Mouse (Mus musculus) kidney, embryonic 14.5 days (tissue): ENCODE results near the gene Lsm4. TPM values are rescaled to one million over a fixed set of nuclear protein-coding genes. Genes with fewer than 3 reads are reported as not detected.

Experiments used
- ATAC-seq: fragments of 200-750 bp; cut with Nextera tagmentation; 2 replicates; pipeline ENCODE4 v1.8.0; 2017; ENCODE audit warnings: moderate number of reproducible peaks, mild to moderate bottlenecking, moderate TSS enrichment, moderate library complexity; ENCODE audit not compliant: low FRiP score, low TSS enrichment
- H3K27ac ChIP-seq: fragments of 300-500 bp; sonication (generic); 2 replicates; pipeline ENCODE4 v1.5.1; 2014; ENCODE audit warnings: low read depth, mild to moderate bottlenecking, low read length, moderate library complexity, mixed read lengths
- H3K27me3 ChIP-seq: fragments of 300-500 bp; sonication (generic); 2 replicates; pipeline ENCODE4 v1.6.1; 2014; ENCODE audit warnings: mild to moderate bottlenecking, low read length; ENCODE audit not compliant: control insufficient read depth, insufficient read depth
- H3K36me3 ChIP-seq: fragments of 300-500 bp; sonication (generic); 2 replicates; pipeline ENCODE4 v1.6.1; 2014; ENCODE audit warnings: low read length, mixed read lengths; ENCODE audit not compliant: control insufficient read depth, insufficient read depth
- H3K4me1 ChIP-seq: fragments of 300-500 bp; sonication (generic); 2 replicates; pipeline ENCODE4 v1.6.1; 2014; ENCODE audit warnings: low read length, mixed read lengths; ENCODE audit not compliant: control insufficient read depth, insufficient read depth
- H3K4me2 ChIP-seq: fragments of 300-500 bp; sonication (generic); replicated peaks from 2 replicates; pipeline ENCODE4 v1.6.1; 2014; ENCODE audit warnings: low read depth, mild to moderate bottlenecking, low read length
- H3K4me3 ChIP-seq: fragments of 300-500 bp; sonication (generic); 2 replicates; pipeline ENCODE4 v1.5.1; 2014; ENCODE audit warnings: mild to moderate bottlenecking, low read length
- H3K9ac ChIP-seq: fragments of 300-500 bp; sonication (generic); 2 replicates; pipeline ENCODE4 v1.6.1; 2014; ENCODE audit warnings: low read depth, mild to moderate bottlenecking, low read length, moderate library complexity
- H3K9me3 ChIP-seq: fragments of 300-500 bp; sonication (generic); 2 replicates; pipeline ENCODE4 v1.6.1; 2016; ENCODE audit warnings: low read length; ENCODE audit not compliant: control insufficient read depth
- WGBS: fragments of 180-500 bp; shearing (Covaris S2); extraction: QIAGEN DNeasy Blood & Tissue Kit; methylation state at CpG from one replicate; pipeline ENCODE4 v1.1.7; 2014; 5-methylcytosine and 5-hydroxymethylcytosine counted together
- polyA plus RNA-seq: library from polyadenylated mRNA; unstranded; fragments of >200 nt; fragmentation: Nextera tagmentation; extraction: Ambion mirVana; gene quantifications from 2 replicates; pipeline ENCODE4 v1.2.1, GENCODE M21; 2014

Lsm4 gene
- polyA plus RNA-seq, 1 experiment from 2014 or later, result 353 TPM

GRCm38 (mm10) chr8:70679404-70679803 lies 6.4 kb downstream of the Lsm4 start:
- Histone ChIP-seq H3K9me3 (no peaks in the 10 kb centered on the region), H3K4me3 (no peak overlapping the region), H3K4me1 (peaks cover 17% of the 10 kb centered on the region), H3K9ac (no peak overlapping the region), H3K4me2 (no peak overlapping the region), H3K27ac (no peak overlapping the region), H3K36me3 (peaks cover 34% of the 10 kb centered on the region), H3K27me3 (no peaks in the 10 kb centered on the region)
- 96% methylated on average over 4 of the region's 4 CpGs for WGBS
- no peak for ATAC-seq

GRCm38 (mm10) chr8:70680039-70680438 lies 7.0 kb downstream of the Lsm4 start:
- Histone ChIP-seq H3K36me3 (peaks cover 31% of the 10 kb centered on the region), H3K4me2 (no peak overlapping the region), H3K27ac (no peak overlapping the region), H3K9me3 (no peaks in the 10 kb centered on the region), H3K9ac (no peak overlapping the region), H3K4me1 (peaks cover 10% of the 10 kb centered on the region), H3K4me3 (no peak overlapping the region), H3K27me3 (no peaks in the 10 kb centered on the region)
- no peak for ATAC-seq
- WGBS, result 69% methylated on average over 3 of the region's 3 CpGs

DNA sequence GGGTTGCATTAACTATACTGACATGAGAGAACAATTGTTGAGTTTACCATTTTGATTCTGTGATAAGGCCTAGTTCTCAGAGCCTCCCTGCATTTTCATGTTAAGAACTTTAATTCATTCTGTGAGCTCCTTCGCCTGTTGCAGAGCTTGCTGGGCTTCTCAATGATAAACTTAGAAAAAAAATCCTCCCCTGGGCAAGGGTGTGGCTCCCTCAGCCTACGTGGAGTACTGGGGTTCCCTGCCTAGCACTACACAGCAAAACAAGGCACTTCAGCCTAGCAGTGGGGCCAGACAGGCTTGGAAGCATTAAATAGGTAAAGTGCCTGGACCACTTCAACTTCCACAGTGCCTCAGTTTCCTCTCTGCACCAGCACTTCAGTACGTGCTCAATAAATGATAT lies 8.4 kb downstream of the Lsm4 start:
- ATAC-seq, result no peak
- no peaks in the 10 kb centered on the region for H3K9me3 ChIP-seq
- no peak overlapping the region for H3K9ac ChIP-seq
- H3K27me3 ChIP-seq, result no peaks in the 10 kb centered on the region
- peaks cover 8% of the 10 kb centered on the region; the same call in 1 of the 2 replicates for H3K4me1 ChIP-seq
- peaks cover 28% of the 10 kb centered on the region for H3K36me3 ChIP-seq
- no peak overlapping the region for H3K4me2 ChIP-seq
- H3K4me3 ChIP-seq, result no peak overlapping the region
- no peak overlapping the region for H3K27ac ChIP-seq
- 75% methylated on average over 3 of the region's 3 CpGs for WGBS

GRCm38 (mm10) chr8:70682193-70682592 lies 9.1 kb downstream of the Lsm4 start:
- ATAC-seq, result peak; percentile 45
- H3K27ac ChIP-seq, result no peak overlapping the region
- H3K9me3 ChIP-seq, result no peaks in the 10 kb centered on the region
- H3K36me3 ChIP-seq, result peaks cover 26% of the 10 kb centered on the region
- WGBS, result 3% methylated on average over 19 of the region's 19 CpGs
- H3K4me3 ChIP-seq, result no peak overlapping the region
- peaks cover 8% of the 10 kb centered on the region; the same call in 1 of the 2 replicates for H3K4me1 ChIP-seq
- no peaks in the 10 kb centered on the region for H3K27me3 ChIP-seq
- H3K4me2 ChIP-seq, result peak overlapping the region; percentile 21
- H3K9ac ChIP-seq, result peak overlapping the region; percentile 40; the same call in 1 of the 2 replicates

- no peak overlapping the region for H3K27ac ChIP-seq
- peaks cover 8% of the 10 kb centered on the region; the same call in 1 of the 2 replicates for H3K4me1 ChIP-seq
- no peaks in the 10 kb centered on the region for H3K27me3 ChIP-seq
- peaks cover 22% of the 10 kb centered on the region for H3K36me3 ChIP-seq
- no peak for ATAC-seq
- H3K9me3 ChIP-seq, result no peaks in the 10 kb centered on the region
- 79% methylated on average over 3 of the region's 3 CpGs for WGBS
- H3K9ac ChIP-seq, result no peak overlapping the region
- no peak overlapping the region for H3K4me2 ChIP-seq
- no peak overlapping the region for H3K4me3 ChIP-seq
These were observed 9.6 kb downstream of the Lsm4 start for GRCm38 (mm10) chr8:70682692-70683091.

DNA sequence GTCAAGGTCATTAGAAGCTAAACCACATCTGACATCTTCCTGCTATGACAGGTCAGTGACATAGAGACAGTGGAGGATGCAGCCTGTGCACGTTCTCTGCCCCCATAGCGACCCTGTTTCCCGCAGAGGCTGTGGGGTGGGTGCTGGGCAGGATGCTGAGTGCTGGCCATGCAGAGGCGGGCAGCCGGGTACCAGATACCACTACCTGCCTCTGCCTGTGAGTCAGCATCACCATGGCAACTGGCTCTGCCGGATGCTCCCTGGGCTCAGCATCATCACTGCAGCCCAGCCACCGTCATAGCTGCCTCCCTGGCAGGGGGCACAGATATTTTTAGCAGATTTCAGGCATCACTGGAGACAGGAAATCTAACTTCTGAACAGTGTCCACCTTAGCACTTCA lies 11.2 kb downstream of the Lsm4 start:
- Histone ChIP-seq H3K27ac (no peak overlapping the region), H3K36me3 (peaks cover 6% of the 10 kb centered on the region), H3K4me1 (peaks cover 8% of the 10 kb centered on the region; the same call in 1 of the 2 replicates), H3K9me3 (no peaks in the 10 kb centered on the region), H3K9ac (no peak overlapping the region), H3K27me3 (no peaks in the 10 kb centered on the region), H3K4me2 (no peak overlapping the region), H3K4me3 (no peak overlapping the region)
- 49% methylated on average over 7 of the region's 7 CpGs for WGBS
- ATAC-seq, result no peak; the same call in 1 of the 2 replicates

- Histone ChIP-seq H3K36me3 (no peaks in the 10 kb centered on the region), H3K9ac (no peak overlapping the region), H3K4me1 (peaks cover 14% of the 10 kb centered on the region), H3K4me2 (no peak overlapping the region), H3K27ac (no peak overlapping the region), H3K27me3 (no peaks in the 10 kb centered on the region), H3K4me3 (no peak overlapping the region), H3K9me3 (no peaks in the 10 kb centered on the region)
- 80% methylated on average over 8 of the region's 8 CpGs for WGBS
- no peak for ATAC-seq
These were observed 14.5 kb downstream of the Lsm4 start for GRCm38 (mm10) chr8:70687576-70687975.

GRCm38 (mm10) chr8:70688136-70688535 lies 15.1 kb downstream of the Lsm4 start:
- no peaks in the 10 kb centered on the region for H3K36me3 ChIP-seq
- H3K27me3 ChIP-seq, result no peaks in the 10 kb centered on the region
- no peak for ATAC-seq
- no peaks in the 10 kb centered on the region for H3K9me3 ChIP-seq
- WGBS, result 78% methylated on average over 3 of the region's 3 CpGs
- H3K27ac ChIP-seq, result no peak overlapping the region
- peaks cover 15% of the 10 kb centered on the region for H3K4me1 ChIP-seq
- no peak overlapping the region for H3K4me2 ChIP-seq
- H3K4me3 ChIP-seq, result no peak overlapping the region
- no peak overlapping the region for H3K9ac ChIP-seq

GRCm38 (mm10) chr8:70689892-70690390 lies 16.9 kb downstream of the Lsm4 start:
- ATAC-seq, result no peak
- WGBS, result 78% methylated on average over 5 of the region's 5 CpGs
- no peaks in the 10 kb centered on the region for H3K36me3 ChIP-seq
- H3K4me2 ChIP-seq, result no peak overlapping the region
- no peak overlapping the region for H3K9ac ChIP-seq
- H3K9me3 ChIP-seq, result no peaks in the 10 kb centered on the region
- no peak overlapping the region for H3K27ac ChIP-seq
- H3K27me3 ChIP-seq, result no peaks in the 10 kb centered on the region
- no peak overlapping the region for H3K4me3 ChIP-seq
- H3K4me1 ChIP-seq, result peaks cover 23% of the 10 kb centered on the region
